Mouse (Mus musculus) forebrain, embryonic 14.5 days (tissue): ENCODE measurements around the gene Eloa. TPM values are rescaled to one million over a fixed set of nuclear protein-coding genes. Genes with fewer than 3 reads are reported as not detected.

Experiments
- ATAC-seq: fragments of 200-750 bp; cut with Nextera tagmentation; 2 replicates; pipeline ENCODE4 v1.8.0; 2017; ENCODE audit warnings: mild to moderate bottlenecking, moderate library complexity
- DNase-seq: peaks from one replicate; pipeline ENCODE4 v3.0.0-alpha.2; 2015; ENCODE audit warnings: low spot score
- H3K27ac ChIP-seq: fragments of 300-500 bp; sonication (generic); 2 replicates; pipeline ENCODE4 v1.5.1; 2014; ENCODE audit warnings: low read depth, mild to moderate bottlenecking, control low read depth, low read length, moderate library complexity
- H3K27me3 ChIP-seq: fragments of 300-500 bp; sonication (generic); replicated peaks from 2 replicates; pipeline ENCODE4 v1.6.1; 2014; ENCODE audit warnings: low read length, control low read depth, mixed read lengths; ENCODE audit not compliant: control insufficient read depth, insufficient read depth
- H3K36me3 ChIP-seq: fragments of 300-500 bp; sonication (generic); 2 replicates; pipeline ENCODE4 v1.6.1; 2014; ENCODE audit warnings: low read length, control low read depth; ENCODE audit not compliant: control insufficient read depth, insufficient read depth
- H3K4me1 ChIP-seq: fragments of 300-500 bp; sonication (generic); 2 replicates; pipeline ENCODE4 v1.6.1; 2014; ENCODE audit warnings: antibody characterized with exemption, low read length, control low read depth; ENCODE audit not compliant: control insufficient read depth, insufficient read depth
- H3K4me2 ChIP-seq: fragments of 300-500 bp; sonication (generic); 2 replicates; pipeline ENCODE4 v1.6.1; 2014; ENCODE audit warnings: mild to moderate bottlenecking, control low read depth, low read length
- H3K4me3 ChIP-seq: fragments of 300-500 bp; sonication (generic); 2 replicates; pipeline ENCODE4 v1.5.1; 2014; ENCODE audit warnings: low read depth, low read length, control low read depth
- H3K9ac ChIP-seq: fragments of 300-500 bp; sonication (generic); 2 replicates; pipeline ENCODE4 v1.6.1; 2014; ENCODE audit warnings: mild to moderate bottlenecking, low read length, control low read depth, moderate library complexity
- H3K9me3 ChIP-seq: fragments of 300-500 bp; sonication (generic); replicated peaks from 2 replicates; pipeline ENCODE4 v1.6.1; 2016; ENCODE audit warnings: low read length, control low read depth, mixed read lengths; ENCODE audit not compliant: control insufficient read depth
- WGBS: fragments of 180-500 bp; shearing (Covaris S2); extraction: QIAGEN DNeasy Blood & Tissue Kit; methylation state at CpG from one replicate; pipeline ENCODE4 v1.1.7; 2014; 5-methylcytosine and 5-hydroxymethylcytosine counted together
- polyA plus RNA-seq: library from polyadenylated mRNA; unstranded; fragments of >200 nt; fragmentation: Nextera tagmentation; extraction: Ambion mirVana; gene quantifications from 2 replicates; pipeline ENCODE4 v1.2.1, GENCODE M21; 2014

Eloa gene
- polyA plus RNA-seq, 1 experiment from 2014 or later: 33.7 TPM

DNA sequence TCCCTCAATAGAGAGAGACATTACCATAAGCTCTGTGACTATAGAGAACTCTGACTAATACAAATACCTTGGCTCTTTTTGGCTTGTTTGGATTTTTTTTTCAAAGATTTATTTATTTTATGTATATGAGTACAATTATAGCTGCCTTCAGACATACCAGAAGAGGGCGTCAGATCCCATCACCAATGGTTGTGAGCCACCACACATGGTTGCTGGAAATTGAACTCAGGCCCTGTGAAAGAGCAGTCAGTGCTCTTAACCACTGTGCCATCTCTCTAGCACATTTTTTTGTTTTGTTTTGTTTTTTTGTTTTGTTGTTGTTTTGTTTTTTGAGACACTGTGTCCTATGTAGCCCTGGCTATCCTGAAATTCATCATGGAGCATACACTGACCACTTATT, 3.8 kb upstream of the Eloa start:
- Histone ChIP-seq H3K4me1 (peaks cover 2% of the 10 kb centered on the region), H3K4me2 (no peak overlapping the region), H3K36me3 (no peaks in the 10 kb centered on the region), H3K9me3 (no peaks in the 10 kb centered on the region), H3K9ac (no peak overlapping the region), H3K27me3 (no peaks in the 10 kb centered on the region), H3K27ac (no peak overlapping the region), H3K4me3 (no peak overlapping the region)
- ATAC-seq (no peak), DNase-seq (no peak)
- 81% methylated on average over 1 of the region's 1 CpGs for WGBS

DNA sequence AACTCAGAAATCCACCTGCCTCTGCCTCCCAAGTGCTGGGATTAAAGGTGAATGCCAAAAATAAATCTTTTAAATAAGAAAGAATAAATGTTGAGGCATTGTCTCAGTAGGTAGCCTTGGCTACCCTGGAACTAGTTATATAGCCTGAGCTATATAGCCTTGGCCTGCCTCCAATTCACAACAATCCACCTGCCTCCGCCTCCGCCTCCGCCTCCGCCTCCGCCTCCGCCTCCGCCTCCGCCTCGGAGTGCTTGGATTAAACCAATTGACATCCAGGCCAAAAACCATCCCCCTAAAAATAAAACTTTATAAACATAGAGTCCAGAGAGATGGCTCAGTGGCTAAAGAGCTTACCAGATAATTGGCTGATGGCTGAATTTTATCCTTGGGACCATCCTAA, 1.4 kb upstream of the Eloa start:
- Histone ChIP-seq H3K4me1 (peaks cover 4% of the 10 kb centered on the region), H3K9ac (no peak overlapping the region), H3K4me3 (no peak overlapping the region), H3K36me3 (no peaks in the 10 kb centered on the region), H3K9me3 (no peaks in the 10 kb centered on the region), H3K27me3 (no peaks in the 10 kb centered on the region), H3K27ac (no peak overlapping the region), H3K4me2 (no peak overlapping the region)
- 91% methylated on average over 9 of the region's 9 CpGs for WGBS
- DNase-seq (no peak), ATAC-seq (no peak)

DNA sequence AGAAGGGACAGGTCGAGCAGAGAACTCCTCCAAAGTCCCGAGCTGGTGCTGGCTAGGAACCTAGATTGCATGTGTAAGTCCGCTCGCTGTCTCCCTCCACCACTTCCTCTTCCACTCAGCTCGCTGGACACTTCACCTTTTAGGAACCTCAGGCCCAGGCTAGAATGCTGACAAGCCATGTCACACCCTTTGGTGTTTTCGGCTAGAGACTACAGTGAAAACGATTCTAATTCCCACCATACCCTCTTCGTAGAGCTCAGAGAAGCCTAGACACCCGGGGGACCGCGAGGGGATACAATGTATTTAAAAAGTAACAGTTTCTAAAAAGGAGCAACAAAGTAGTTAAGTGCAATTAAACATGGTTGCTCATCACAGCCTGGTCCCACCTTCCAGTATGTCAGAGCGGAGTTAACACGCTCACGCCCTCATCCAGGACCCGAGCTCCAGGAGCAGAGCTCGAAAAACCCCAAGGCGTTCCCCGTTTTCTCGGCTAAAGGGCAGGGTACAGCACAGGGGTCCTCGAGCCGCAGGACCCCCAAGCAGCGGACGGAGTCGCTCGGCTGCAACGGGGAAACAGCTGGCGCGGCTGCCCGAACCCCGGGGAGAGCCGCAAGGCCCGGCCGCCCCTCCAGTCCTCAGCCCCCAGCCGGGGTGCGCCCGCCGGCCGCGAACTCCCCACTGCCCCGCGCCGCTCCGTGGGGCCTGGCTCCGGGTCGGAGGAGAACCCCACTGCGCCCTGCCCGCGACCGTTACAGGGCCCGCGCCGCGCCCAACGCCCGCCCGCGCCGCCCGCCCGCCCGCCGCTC, 617 bp downstream of the Eloa start:
- Histone ChIP-seq H3K9ac (peak overlapping the region; percentile 97), H3K4me3 (peak overlapping the region; percentile 96), H3K36me3 (no peaks in the 10 kb centered on the region), H3K9me3 (no peaks in the 10 kb centered on the region), H3K4me2 (peak overlapping the region; percentile 74), H3K4me1 (peaks cover 4% of the 10 kb centered on the region), H3K27me3 (no peaks in the 10 kb centered on the region), H3K27ac (peak overlapping the region; percentile 81)
- WGBS: 2% methylated on average over 36 of the region's 62 CpGs
- DNase-seq (peak; percentile 10), ATAC-seq (peak; percentile 63; the same call in 1 of the 2 replicates)

DNA sequence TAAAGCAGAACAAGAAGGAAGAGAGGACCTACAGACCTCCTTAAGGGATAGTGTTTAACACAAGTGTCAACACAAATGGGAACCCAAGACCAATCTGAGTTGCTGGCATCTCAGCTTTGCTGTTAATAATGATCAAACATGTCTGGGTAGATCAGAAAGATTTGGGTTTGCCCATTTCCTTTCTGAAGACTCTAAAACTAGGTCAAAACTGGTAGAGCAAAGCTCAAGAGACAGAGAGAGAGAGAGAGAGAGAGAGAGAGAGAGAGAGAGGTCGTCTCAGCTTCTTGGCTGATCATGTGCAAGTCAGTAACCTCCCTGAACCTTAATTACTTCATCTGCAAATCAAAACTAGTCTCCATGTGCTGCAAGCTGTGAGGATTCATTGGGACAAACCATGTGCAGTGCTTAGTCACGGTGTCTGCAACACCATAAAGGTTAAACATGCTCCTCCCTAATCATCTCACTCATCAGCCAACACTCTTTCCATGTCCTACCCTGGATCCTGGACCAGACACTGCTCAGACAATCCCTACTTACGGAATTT, 5.4 kb downstream of the Eloa start:
- Histone ChIP-seq H3K4me2 (no peak overlapping the region), H3K36me3 (peaks cover 29% of the 10 kb centered on the region), H3K27ac (no peak overlapping the region), H3K4me3 (no peak overlapping the region), H3K27me3 (no peaks in the 10 kb centered on the region), H3K9ac (no peak overlapping the region), H3K9me3 (no peaks in the 10 kb centered on the region), H3K4me1 (peaks cover 4% of the 10 kb centered on the region)
- ATAC-seq (no peak), DNase-seq (no peak)
- WGBS: 88% methylated on average over 3 of the region's 3 CpGs

DNA sequence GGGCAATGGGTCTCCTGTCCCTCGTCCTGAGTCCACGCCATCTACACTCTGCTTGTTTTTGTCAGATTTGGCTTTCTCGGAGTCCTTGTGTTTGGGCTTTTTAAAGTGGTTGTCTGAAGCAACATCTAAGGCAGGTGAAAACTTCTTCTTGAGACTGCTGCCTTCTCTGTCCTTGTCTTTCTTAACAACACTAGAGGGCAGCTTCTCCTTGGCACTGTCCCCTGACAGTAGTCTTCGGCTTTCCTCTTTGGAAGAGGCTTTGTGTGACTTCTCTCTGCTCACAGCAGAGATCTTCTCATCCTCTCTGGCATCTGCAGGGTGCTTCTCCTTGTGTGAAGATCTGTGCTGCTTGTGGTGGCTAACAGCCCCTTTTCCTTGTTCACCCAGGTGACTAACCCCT, 11.0 kb downstream of the Eloa start:
- Histone ChIP-seq H3K36me3 (peaks cover 79% of the 10 kb centered on the region), H3K9me3 (no peaks in the 10 kb centered on the region), H3K4me3 (no peak overlapping the region), H3K4me2 (no peak overlapping the region), H3K9ac (no peak overlapping the region), H3K27ac (no peak overlapping the region), H3K4me1 (no peaks in the 10 kb centered on the region), H3K27me3 (no peaks in the 10 kb centered on the region)
- DNase-seq (no peak), ATAC-seq (no peak)
- 93% methylated on average over 4 of the region's 4 CpGs for WGBS

DNA sequence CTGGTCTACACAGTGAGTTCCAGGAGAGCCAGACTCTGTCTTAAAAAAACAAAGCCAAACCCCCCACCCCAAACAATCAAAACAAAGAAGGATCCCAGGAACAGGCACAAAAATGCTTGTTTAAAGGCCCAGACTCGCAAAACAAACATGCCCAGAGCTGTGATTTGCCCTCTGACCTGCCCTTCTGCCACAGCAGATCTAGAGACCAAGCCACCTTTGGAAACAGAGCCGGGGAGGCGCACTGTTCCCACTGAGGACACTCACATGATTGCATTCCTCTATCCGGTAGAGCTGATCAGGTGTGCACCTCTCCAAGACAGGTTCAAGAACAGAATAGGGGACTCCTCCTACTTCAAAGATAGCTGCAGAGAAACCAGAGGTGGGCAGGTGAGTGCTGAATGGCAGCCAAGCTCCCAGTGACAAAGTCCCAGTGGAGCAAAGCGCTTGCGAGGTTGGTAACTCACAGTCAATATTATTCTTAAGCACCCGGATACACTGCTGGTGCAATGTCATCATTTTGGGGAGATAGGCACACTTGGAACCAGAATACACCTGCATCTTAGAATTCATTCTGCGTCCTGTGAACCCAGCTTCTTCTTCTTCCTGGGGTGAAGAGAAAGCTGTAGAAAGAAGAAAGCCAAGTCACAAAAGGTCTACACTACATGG, 12.6 kb downstream of the Eloa start:
- Histone ChIP-seq H3K4me1 (no peaks in the 10 kb centered on the region), H3K9ac (no peak overlapping the region), H3K27me3 (no peaks in the 10 kb centered on the region), H3K36me3 (peaks cover 91% of the 10 kb centered on the region), H3K4me3 (no peak overlapping the region), H3K27ac (no peak overlapping the region), H3K4me2 (no peak overlapping the region), H3K9me3 (no peaks in the 10 kb centered on the region)
- WGBS: 95% methylated on average over 8 of the region's 8 CpGs
- no peak for DNase-seq
- no peak for ATAC-seq

DNA sequence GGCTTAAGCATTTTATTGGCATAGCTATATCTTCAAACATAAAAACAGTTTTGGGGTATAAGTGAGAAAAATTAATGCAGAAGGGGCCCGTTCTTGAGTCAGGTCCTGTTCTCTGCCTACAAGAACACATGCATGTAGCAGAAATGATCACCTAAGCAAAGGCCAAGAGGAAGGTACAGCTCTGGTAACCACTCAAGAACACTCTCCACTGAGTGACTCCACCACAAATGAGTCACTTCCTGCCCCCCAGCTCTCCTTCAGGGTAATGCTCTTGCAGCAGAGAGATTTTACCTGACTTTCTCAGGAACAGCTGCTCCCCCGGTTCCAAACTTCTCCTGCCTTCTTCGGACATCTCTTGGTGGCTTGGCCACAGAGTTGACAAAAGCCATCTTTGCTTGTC, 14.7 kb downstream of the Eloa start:
- DNase-seq (no peak), ATAC-seq (no peak)
- WGBS: 96% methylated on average over 3 of the region's 3 CpGs
- Histone ChIP-seq H3K4me2 (no peak overlapping the region), H3K36me3 (peaks cover 90% of the 10 kb centered on the region), H3K4me1 (no peaks in the 10 kb centered on the region), H3K4me3 (no peak overlapping the region), H3K9me3 (no peaks in the 10 kb centered on the region), H3K27me3 (no peaks in the 10 kb centered on the region), H3K9ac (no peak overlapping the region), H3K27ac (no peak overlapping the region)

DNA sequence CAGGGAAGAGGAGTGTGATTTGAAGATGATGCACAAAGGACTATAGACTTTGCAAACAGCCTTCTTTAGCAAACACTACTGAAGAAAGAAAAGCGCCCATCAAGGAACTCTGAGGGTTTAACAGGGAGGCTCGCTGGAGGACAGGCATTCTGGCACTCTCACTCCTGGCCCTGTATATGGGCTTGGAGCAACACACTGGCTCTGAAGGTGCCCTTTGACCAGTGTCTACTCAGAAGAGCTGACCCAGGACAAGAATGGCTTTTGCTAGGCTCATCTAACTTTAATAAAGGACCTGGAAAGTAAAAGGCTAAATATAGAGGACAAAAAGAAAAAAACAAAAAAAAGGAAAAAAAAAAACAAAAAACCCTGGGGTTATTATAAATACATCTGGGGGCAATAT, 16.6 kb downstream of the Eloa start:
- WGBS: 91% methylated on average over 2 of the region's 2 CpGs
- Histone ChIP-seq H3K36me3 (peaks cover 73% of the 10 kb centered on the region), H3K27ac (no peak overlapping the region), H3K9me3 (no peaks in the 10 kb centered on the region), H3K4me1 (no peaks in the 10 kb centered on the region), H3K27me3 (no peaks in the 10 kb centered on the region), H3K4me3 (no peak overlapping the region), H3K4me2 (no peak overlapping the region), H3K9ac (no peak overlapping the region)
- DNase-seq (no peak), ATAC-seq (no peak)

DNA sequence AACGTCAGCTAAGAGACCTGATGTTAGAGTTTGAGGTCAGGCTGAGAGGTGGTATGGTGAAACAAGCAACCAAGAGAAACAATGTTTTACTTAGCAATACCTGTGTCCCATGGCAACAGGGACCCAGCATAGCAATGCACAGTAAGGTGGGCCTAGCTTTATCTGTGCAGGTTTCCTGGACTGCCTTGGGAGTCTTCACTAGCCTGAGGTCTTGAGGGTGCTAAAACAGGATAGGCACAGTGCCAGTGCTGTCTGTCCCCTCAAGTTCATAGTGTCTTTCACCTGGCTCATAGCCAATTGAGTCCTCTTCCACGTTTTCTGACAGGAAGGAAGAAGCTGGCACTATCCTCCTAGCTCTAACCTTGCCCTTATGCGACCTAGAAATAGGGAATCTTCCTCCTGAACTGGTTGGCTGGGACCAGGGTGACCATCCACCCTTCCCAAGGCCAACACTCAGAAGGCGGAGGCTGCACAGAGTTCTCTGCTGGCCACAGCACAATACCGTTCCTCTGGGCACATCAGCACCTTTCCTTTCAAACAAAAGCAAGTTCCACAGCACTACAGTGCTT, 17.4 kb downstream of the Eloa start:
- H3K4me2 ChIP-seq: no peak overlapping the region
- H3K4me3 ChIP-seq: no peak overlapping the region
- no peaks in the 10 kb centered on the region for H3K9me3 ChIP-seq
- 91% methylated on average over 5 of the region's 5 CpGs for WGBS
- no peaks in the 10 kb centered on the region for H3K4me1 ChIP-seq
- no peak for ATAC-seq
- peaks cover 67% of the 10 kb centered on the region for H3K36me3 ChIP-seq
- no peaks in the 10 kb centered on the region for H3K27me3 ChIP-seq
- no peak for DNase-seq
- no peak overlapping the region for H3K9ac ChIP-seq
- no peak overlapping the region for H3K27ac ChIP-seq
